Mouse (Mus musculus): ENCODE measurements around the gene Hist1h1e. TPM values are rescaled to one million over a fixed set of nuclear protein-coding genes. Genes with fewer than 3 reads are reported as not detected.
"Not testable (repeated sequence)": the region's sequence is repeated elsewhere in the genome, so short reads cannot be mapped to it uniquely, and the experiment has no call there.

Gene Hist1h1e
- total and polyA plus RNA-seq, 3 experiments = 4.0 to 1,109 (median 254) TPM

GRCm38 (mm10) chr13:23572218-23573033, 49.9 kb downstream of the Hist1h1e start:
- H3K9me3 ChIP-seq (replicated peaks) = no peaks in the 10 kb centered on the region
- ATAC-seq (ENCODE audit: extremely low read depth, insufficient number of reproducible peaks, low FRiP score, poor library complexity, severe bottlenecking) (no peak), DNase-seq (ENCODE audit: low spot score) (no peak)
- peak overlapping the region; percentile 15; the same call in 1 of the 2 replicates for H3K4me3 ChIP-seq (ENCODE audit: low read depth, low read length)
- no peaks in the 10 kb centered on the region for H3K27me3 ChIP-seq (ENCODE audit: insufficient read depth, low read length)
- H3K36me3 ChIP-seq (replicated peaks) = no peaks in the 10 kb centered on the region
- TF ChIP-seq CTCF (IDR thresholded peaks at IDR 0.05; ENCODE audit: low read depth, low read length) = no peak
- no peak for TF ChIP-seq GATA1 (IDR thresholded peaks at IDR 0.05; ENCODE audit: borderline replicate concordance, low read length)
- no peak for TF ChIP-seq GATA2 (IDR thresholded peaks at IDR 0.05; ENCODE audit: borderline replicate concordance, low read depth, low read length)
- no peak for TF ChIP-seq TAL1 (conservative IDR thresholded peaks at IDR 0.05; ENCODE audit: low read depth, low read length)
- peak; percentile 97; the same call in 1 of the 2 replicates for TF ChIP-seq POLR2AphosphoS5 (IDR thresholded peaks at IDR 0.05; ENCODE audit: insufficient replicate concordance, low read depth, low read length)
- H3K4me1 ChIP-seq (ENCODE audit: insufficient read depth, low read depth, low read length) = peaks cover 26% of the 10 kb centered on the region

DNA sequence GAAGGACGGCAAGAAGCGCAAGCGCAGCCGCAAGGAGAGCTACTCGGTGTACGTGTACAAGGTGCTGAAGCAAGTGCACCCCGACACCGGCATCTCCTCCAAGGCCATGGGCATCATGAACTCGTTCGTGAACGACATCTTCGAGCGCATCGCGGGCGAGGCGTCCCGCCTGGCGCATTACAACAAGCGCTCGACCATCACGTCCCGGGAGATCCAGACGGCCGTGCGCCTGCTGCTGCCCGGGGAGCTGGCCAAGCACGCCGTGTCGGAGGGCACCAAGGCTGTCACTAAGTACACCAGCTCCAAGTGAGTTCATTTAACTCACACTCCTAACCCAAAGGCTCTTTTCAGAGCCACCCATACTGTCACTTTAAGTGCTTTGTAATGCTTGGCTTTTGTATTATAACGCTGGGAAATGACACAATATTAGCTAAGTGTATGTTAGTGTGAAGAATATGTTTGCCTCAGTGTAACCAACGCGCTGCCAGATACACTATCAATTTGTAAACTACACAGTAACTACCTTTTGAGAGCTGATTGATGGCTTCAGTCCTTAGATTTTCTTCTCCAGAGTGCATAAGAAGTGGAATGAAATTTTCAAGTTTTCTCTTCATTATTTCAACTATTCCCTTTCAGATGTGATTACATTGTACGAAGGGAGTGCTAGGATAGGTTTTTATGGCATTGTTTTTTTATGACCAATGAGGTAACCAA, 50.7 kb downstream of the Hist1h1e start:
- TF ChIP-seq POLR2AphosphoS5 (IDR thresholded peaks at IDR 0.05; ENCODE audit: insufficient replicate concordance, low read depth, low read length) = peak; percentile 95; the same call in 1 of the 2 replicates
- not testable (repeated sequence) for DNase-seq (ENCODE audit: low spot score); H3K27me3 ChIP-seq (ENCODE audit: insufficient read depth, low read length); H3K36me3 ChIP-seq (replicated peaks); ATAC-seq (ENCODE audit: extremely low read depth, insufficient number of reproducible peaks, low FRiP score, poor library complexity, severe bottlenecking); H3K9me3 ChIP-seq (replicated peaks)
- H3K4me3 ChIP-seq (ENCODE audit: low read depth, low read length) = peak overlapping the region; percentile 64; the same call in 1 of the 2 replicates
- peaks cover 18% of the 10 kb centered on the region for H3K4me1 ChIP-seq (ENCODE audit: insufficient read depth, low read depth, low read length)

GRCm38 (mm10) chr13:23571022-23571503, 51.3 kb downstream of the Hist1h1e start, which contains the start of the genes Hist1h2ae and Hist1h2bg:
TSS of gene Hist1h2ae (minus strand) at chr13:23571220.
TSS of gene Hist1h2bg (plus strand) at chr13:23571396.
- DNase-seq (ENCODE audit: low spot score) (peak; percentile 56), ATAC-seq (ENCODE audit: extremely low read depth, insufficient number of reproducible peaks, low FRiP score, poor library complexity, severe bottlenecking) (peak; percentile 75)
- H3K36me3 ChIP-seq (replicated peaks) = no peaks in the 10 kb centered on the region
- no peaks in the 10 kb centered on the region for H3K9me3 ChIP-seq (replicated peaks)
- H3K4me1 ChIP-seq (ENCODE audit: insufficient read depth, low read depth, low read length) = peaks cover 13% of the 10 kb centered on the region; the same call in 1 of the 2 replicates
- H3K4me3 ChIP-seq (ENCODE audit: low read depth, low read length) = peak within 1 kb of the TSS; percentile 64; the same call in 1 of the 2 replicates
- TF ChIP-seq POLR2AphosphoS5 (IDR thresholded peaks at IDR 0.05; ENCODE audit: insufficient replicate concordance, low read depth, low read length) = no peak; the same call in 1 of the 2 replicates
- no peak for TF ChIP-seq CTCF (IDR thresholded peaks at IDR 0.05; ENCODE audit: low read depth, low read length)
- no peak for TF ChIP-seq TAL1 (conservative IDR thresholded peaks at IDR 0.05; ENCODE audit: low read depth, low read length)
- TF ChIP-seq GATA1 (IDR thresholded peaks at IDR 0.05; ENCODE audit: borderline replicate concordance, low read length) = no peak
- no peak for TF ChIP-seq GATA2 (IDR thresholded peaks at IDR 0.05; ENCODE audit: borderline replicate concordance, low read depth, low read length)
- H3K27me3 ChIP-seq (ENCODE audit: insufficient read depth, low read length) = no peaks in the 10 kb centered on the region

Other genes with a start within 250 kb of the Hist1h1e start
Only the 20 nearest of the 36 such genes appear.
- gene Hist1h4h, start 91.5 kb downstream of the Hist1h1e start, total RNA-seq (2014; fragmentation: Nextera tagmentation) = 309 and 344 TPM in 2 replicates
- gene Hist1h4h, start 91.5 kb downstream of the Hist1h1e start, total RNA-seq (2017) = 843 and 1,115 TPM in 2 replicates
- 11.0 and 66.6 TPM in 2 replicates for gene Hist1h4h, start 91.5 kb downstream of the Hist1h1e start, polyA plus RNA-seq (2012)
- gene Hist1h2af, start 88.7 kb downstream of the Hist1h1e start, total RNA-seq (2014; fragmentation: Nextera tagmentation) = 510 and 530 TPM in 2 replicates
- gene Hist1h2af, start 88.7 kb downstream of the Hist1h1e start, total RNA-seq (2017) = 1,417 and 2,284 TPM in 2 replicates
- 1,681 and 3,392 TPM in 2 replicates for gene Hist1h2af, start 88.7 kb downstream of the Hist1h1e start, polyA plus RNA-seq (2012)
- gene Hist1h3g, start 87.1 kb downstream of the Hist1h1e start, total RNA-seq (2014; fragmentation: Nextera tagmentation) = 647 and 719 TPM in 2 replicates
- gene Hist1h3g, start 87.1 kb downstream of the Hist1h1e start, total RNA-seq (2017) = 217 and 302 TPM in 2 replicates
- gene Hist1h3g, start 87.1 kb downstream of the Hist1h1e start, polyA plus RNA-seq (2012) = 12.1 and 32.9 TPM in 2 replicates
- 32.7 and 41.6 TPM in 2 replicates for gene Hist1h2bh, start 79.2 kb downstream of the Hist1h1e start, total RNA-seq (2014; fragmentation: Nextera tagmentation)
- gene Hist1h2bh, start 79.2 kb downstream of the Hist1h1e start, total RNA-seq (2017) = 77.6 and 126 TPM in 2 replicates
- 0.91 and 4.9 TPM in 2 replicates for gene Hist1h2bh, start 79.2 kb downstream of the Hist1h1e start, polyA plus RNA-seq (2012)
- gene Hist1h3f, start 78.5 kb downstream of the Hist1h1e start, total RNA-seq (2014; fragmentation: Nextera tagmentation) = 125 and 143 TPM in 2 replicates
- 96.8 and 187 TPM in 2 replicates for gene Hist1h3f, start 78.5 kb downstream of the Hist1h1e start, total RNA-seq (2017)
- 1.8 and 12.3 TPM in 2 replicates for gene Hist1h3f, start 78.5 kb downstream of the Hist1h1e start, polyA plus RNA-seq (2012)
- 443 and 478 TPM in 2 replicates for gene Hist1h4f, start 70.9 kb downstream of the Hist1h1e start, total RNA-seq (2014; fragmentation: Nextera tagmentation)
- 2,744 and 3,177 TPM in 2 replicates for gene Hist1h4f, start 70.9 kb downstream of the Hist1h1e start, total RNA-seq (2017)
- 8.0 and 49.6 TPM in 2 replicates for gene Hist1h4f, start 70.9 kb downstream of the Hist1h1e start, polyA plus RNA-seq (2012)
- gene Hist1h1d, start 69.3 kb downstream of the Hist1h1e start, total RNA-seq (2014; fragmentation: Nextera tagmentation) = 71.9 and 74.3 TPM in 2 replicates
- gene Hist1h1d, start 69.3 kb downstream of the Hist1h1e start, total RNA-seq (2017) = 127 and 128 TPM in 2 replicates
- gene Hist1h1d, start 69.3 kb downstream of the Hist1h1e start, polyA plus RNA-seq (2012) = 0.43 and 2.1 TPM in 2 replicates
- gene Hist1h3e, start 60.2 kb downstream of the Hist1h1e start, total RNA-seq (2014; fragmentation: Nextera tagmentation) = 466 and 595 TPM in 2 replicates
- gene Hist1h3e, start 60.2 kb downstream of the Hist1h1e start, total RNA-seq (2017) = 426 and 591 TPM in 2 replicates
- gene Hist1h3e, start 60.2 kb downstream of the Hist1h1e start, polyA plus RNA-seq (2012) = 6.8 and 31.3 TPM in 2 replicates
- 81.0 and 140 TPM in 2 replicates for gene Hist1h2ae, start 51.3 kb downstream of the Hist1h1e start, total RNA-seq (2014; fragmentation: Nextera tagmentation)
- gene Hist1h2ae, start 51.3 kb downstream of the Hist1h1e start, total RNA-seq (2017) = 258 and 359 TPM in 2 replicates
- gene Hist1h2ae, start 51.3 kb downstream of the Hist1h1e start, polyA plus RNA-seq (2012) = 31.2 and 48.5 TPM in 2 replicates
- gene Hist1h2bg, start 51.2 kb downstream of the Hist1h1e start, total RNA-seq (2014; fragmentation: Nextera tagmentation) = 1,531 and 1,684 TPM in 2 replicates
- 1,342 and 1,812 TPM in 2 replicates for gene Hist1h2bg, start 51.2 kb downstream of the Hist1h1e start, total RNA-seq (2017)
- 13.0 and 49.8 TPM in 2 replicates for gene Hist1h2bg, start 51.2 kb downstream of the Hist1h1e start, polyA plus RNA-seq (2012)
- 610 and 627 TPM in 2 replicates for gene Hist1h2bf, start 48.4 kb downstream of the Hist1h1e start, total RNA-seq (2014; fragmentation: Nextera tagmentation)
- gene Hist1h2bf, start 48.4 kb downstream of the Hist1h1e start, total RNA-seq (2017) = 748 and 859 TPM in 2 replicates
- 5.7 and 27.4 TPM in 2 replicates for gene Hist1h2bf, start 48.4 kb downstream of the Hist1h1e start, polyA plus RNA-seq (2012)
- 5.3 and 7.3 TPM in 2 replicates for gene Hist1h2ad, start 48.2 kb downstream of the Hist1h1e start, total RNA-seq (2014; fragmentation: Nextera tagmentation)
- gene Hist1h2ad, start 48.2 kb downstream of the Hist1h1e start, total RNA-seq (2017) = 491 and 756 TPM in 2 replicates
- gene Hist1h2ad, start 48.2 kb downstream of the Hist1h1e start, polyA plus RNA-seq (2012) = 2.3 and 7.4 TPM in 2 replicates
- gene Hist1h3d, start 46.8 kb downstream of the Hist1h1e start, total RNA-seq (2014; fragmentation: Nextera tagmentation) = 524 and 556 TPM in 2 replicates
- 92.0 and 101 TPM in 2 replicates for gene Hist1h3d, start 46.8 kb downstream of the Hist1h1e start, total RNA-seq (2017)
- gene Hist1h3d, start 46.8 kb downstream of the Hist1h1e start, polyA plus RNA-seq (2012) = 3.7 and 9.6 TPM in 2 replicates
- gene Hist1h4d, start 41.0 kb downstream of the Hist1h1e start, total RNA-seq (2014; fragmentation: Nextera tagmentation) = 2,252 and 2,609 TPM in 2 replicates
- gene Hist1h4d, start 41.0 kb downstream of the Hist1h1e start, total RNA-seq (2017) = 1,080 and 1,131 TPM in 2 replicates
- 14.6 and 40.1 TPM in 2 replicates for gene Hist1h4d, start 41.0 kb downstream of the Hist1h1e start, polyA plus RNA-seq (2012)
- 27.7 and 30.2 TPM in 2 replicates for gene Hist1h2be, start 1.4 kb downstream of the Hist1h1e start, total RNA-seq (2014; fragmentation: Nextera tagmentation)
- gene Hist1h2be, start 1.4 kb downstream of the Hist1h1e start, total RNA-seq (2017) = 110 and 153 TPM in 2 replicates
- gene Hist1h2be, start 1.4 kb downstream of the Hist1h1e start, polyA plus RNA-seq (2012) = 0.56 and 3.5 TPM in 2 replicates
- gene Hist1h2ac, start 61.4 kb upstream of the Hist1h1e start, total RNA-seq (2014; fragmentation: Nextera tagmentation) = 5.1 and 6.4 TPM in 2 replicates
- gene Hist1h2ac, start 61.4 kb upstream of the Hist1h1e start, total RNA-seq (2017) = 54.4 and 93.5 TPM in 2 replicates
- 1.1 and 3.8 TPM in 2 replicates for gene Hist1h2ac, start 61.4 kb upstream of the Hist1h1e start, polyA plus RNA-seq (2012)
- 62.5 and 102 TPM in 2 replicates for gene Hist1h2bc, start 61.6 kb upstream of the Hist1h1e start, total RNA-seq (2014; fragmentation: Nextera tagmentation)
- 387 and 479 TPM in 2 replicates for gene Hist1h2bc, start 61.6 kb upstream of the Hist1h1e start, total RNA-seq (2017)
- 8.5 and 11.3 TPM in 2 replicates for gene Hist1h2bc, start 61.6 kb upstream of the Hist1h1e start, polyA plus RNA-seq (2012)
- not detected in 2 replicates for gene Hist1h1t, start 73.3 kb upstream of the Hist1h1e start, total RNA-seq (2014; fragmentation: Nextera tagmentation)
- 0.16 and 0.29 TPM in 2 replicates for gene Hist1h1t, start 73.3 kb upstream of the Hist1h1e start, total RNA-seq (2017)
- not detected in 2 replicates for gene Hist1h1t, start 73.3 kb upstream of the Hist1h1e start, polyA plus RNA-seq (2012)
- gene Hist1h4c, start 75.9 kb upstream of the Hist1h1e start, total RNA-seq (2014; fragmentation: Nextera tagmentation) = 89.9 and 123 TPM in 2 replicates
- 238 and 240 TPM in 2 replicates for gene Hist1h4c, start 75.9 kb upstream of the Hist1h1e start, total RNA-seq (2017)
- 2.2 and 9.8 TPM in 2 replicates for gene Hist1h4c, start 75.9 kb upstream of the Hist1h1e start, polyA plus RNA-seq (2012)
- gene Hfe, start 88.3 kb upstream of the Hist1h1e start, total RNA-seq (2014; fragmentation: Nextera tagmentation) = not detected in 2 replicates
- 0.16 TPM in 1 of 2 replicates, not detected in the other for gene Hfe, start 88.3 kb upstream of the Hist1h1e start, total RNA-seq (2017)
- not detected in 2 replicates for gene Hfe, start 88.3 kb upstream of the Hist1h1e start, polyA plus RNA-seq (2012)

All from G1E (cell line).